Mouse (Mus musculus) kidney, embryonic 16.5 days (tissue): ENCODE measurements at regions not wholly inside any gene's neighbourhood (a gene's known extent, or its start where the extent isn't known, plus 50 kb on each side); places are given as distances from the start of the nearest gene placed in this dataset.
A peak's percentile ranks its signal among the peaks of the same experiment; 100 is the strongest.

ENCODE experiments used
- ATAC-seq: fragments of 200-750 bp; cut with Nextera tagmentation; 2 replicates; pipeline ENCODE4 v1.8.0; 2017; ENCODE audit warnings: moderate TSS enrichment; ENCODE audit not compliant: low FRiP score, low TSS enrichment
- H3K27ac ChIP-seq: fragments of 300-500 bp; sonication (generic); 2 replicates; pipeline ENCODE4 v1.5.1; 2014; ENCODE audit warnings: low read length
- H3K27me3 ChIP-seq: fragments of 300-500 bp; sonication (generic); 2 replicates; pipeline ENCODE4 v1.6.1; 2014; ENCODE audit warnings: low read length, control low read depth, mixed read lengths; ENCODE audit not compliant: insufficient read depth
- H3K36me3 ChIP-seq: fragments of 300-500 bp; sonication (generic); 2 replicates; pipeline ENCODE4 v1.6.1; 2014; ENCODE audit warnings: low read length, control low read depth, mixed read lengths; ENCODE audit not compliant: insufficient read depth
- H3K4me1 ChIP-seq: fragments of 300-500 bp; sonication (generic); 2 replicates; pipeline ENCODE4 v1.6.1; 2014; ENCODE audit warnings: low read length, control low read depth, mixed read lengths; ENCODE audit not compliant: insufficient read depth
- H3K4me2 ChIP-seq: fragments of 300-500 bp; sonication (generic); replicated peaks from 2 replicates; pipeline ENCODE4 v1.6.1; 2014; ENCODE audit warnings: low read depth, low read length
- H3K4me3 ChIP-seq: fragments of 300-500 bp; sonication (generic); 2 replicates; pipeline ENCODE4 v1.5.1; 2014; ENCODE audit warnings: mild to moderate bottlenecking, low read length
- H3K9ac ChIP-seq: fragments of 300-500 bp; sonication (generic); replicated peaks from 2 replicates; pipeline ENCODE4 v1.6.1; 2014; ENCODE audit warnings: low read length
- H3K9me3 ChIP-seq: fragments of 300-500 bp; sonication (generic); 2 replicates; pipeline ENCODE4 v1.6.1; 2016; ENCODE audit warnings: low read length, control low read depth
- WGBS: fragments of 180-500 bp; shearing (Covaris S2); extraction: QIAGEN DNeasy Blood & Tissue Kit; methylation state at CpG from one replicate; pipeline ENCODE4 v1.1.7; 2014; 5-methylcytosine and 5-hydroxymethylcytosine counted together

- H3K4me3 ChIP-seq, result no peak overlapping the region
- H3K9me3 ChIP-seq, result no peaks in the 10 kb centered on the region
- H3K4me1 ChIP-seq, result no peaks in the 10 kb centered on the region
- ATAC-seq, result no peak; the same call in 1 of the 2 replicates
- no peak overlapping the region for H3K27ac ChIP-seq
- H3K9ac ChIP-seq, result no peak overlapping the region
- H3K4me2 ChIP-seq, result no peak overlapping the region
- no peaks in the 10 kb centered on the region for H3K36me3 ChIP-seq
- 78% methylated on average over 3 of the region's 3 CpGs for WGBS
- no peaks in the 10 kb centered on the region for H3K27me3 ChIP-seq
Observed at GRCm38 (mm10) chr9:89456666-89457065, 166.3 kb downstream of the Minar1 start.

GRCm38 (mm10) chr9:89449656-89450055 is 173.3 kb downstream of the Minar1 start:
- H3K9me3 ChIP-seq, result no peaks in the 10 kb centered on the region
- 39% methylated on average over 6 of the region's 6 CpGs for WGBS
- no peak overlapping the region for H3K4me2 ChIP-seq
- H3K27ac ChIP-seq, result no peak overlapping the region
- H3K36me3 ChIP-seq, result no peaks in the 10 kb centered on the region
- no peak overlapping the region for H3K4me3 ChIP-seq
- no peaks in the 10 kb centered on the region for H3K27me3 ChIP-seq
- ATAC-seq, result peak; percentile 61
- no peaks in the 10 kb centered on the region for H3K4me1 ChIP-seq
- H3K9ac ChIP-seq, result no peak overlapping the region
